Mouse (Mus musculus) erythroblast, embryonic 14.5 days (primary cell): ENCODE results near the gene Bckdk.

Experiments used
- GATA1 ChIP-seq: IDR thresholded peaks from 2 replicates; pipeline ENCODE4 v1.6.1; 2012; ENCODE audit warnings: low read length, inconsistent platforms, mixed read lengths
- TAL1 ChIP-seq: IDR thresholded peaks from 3 replicates; pipeline ENCODE4 v1.6.1; 2012; ENCODE audit warnings: low read length, inconsistent platforms, mixed read lengths

GRCm38 (mm10) chr7:127870136-127870821, 33.6 kb upstream of the Bckdk start:
- no peak for TF ChIP-seq GATA1
- no peak for TF ChIP-seq TAL1
